Mouse (Mus musculus) urinary bladder, postnatal 4 days (tissue): ENCODE data around the gene Frmd8.

Source experiments
- DNase-seq, 2 experiments: peaks; one replicate each; pipeline ENCODE4 v3.0.0; 2021 to 2022; ENCODE audit warnings: low spot score in 2 of 2

The Frmd8 gene

DNA sequence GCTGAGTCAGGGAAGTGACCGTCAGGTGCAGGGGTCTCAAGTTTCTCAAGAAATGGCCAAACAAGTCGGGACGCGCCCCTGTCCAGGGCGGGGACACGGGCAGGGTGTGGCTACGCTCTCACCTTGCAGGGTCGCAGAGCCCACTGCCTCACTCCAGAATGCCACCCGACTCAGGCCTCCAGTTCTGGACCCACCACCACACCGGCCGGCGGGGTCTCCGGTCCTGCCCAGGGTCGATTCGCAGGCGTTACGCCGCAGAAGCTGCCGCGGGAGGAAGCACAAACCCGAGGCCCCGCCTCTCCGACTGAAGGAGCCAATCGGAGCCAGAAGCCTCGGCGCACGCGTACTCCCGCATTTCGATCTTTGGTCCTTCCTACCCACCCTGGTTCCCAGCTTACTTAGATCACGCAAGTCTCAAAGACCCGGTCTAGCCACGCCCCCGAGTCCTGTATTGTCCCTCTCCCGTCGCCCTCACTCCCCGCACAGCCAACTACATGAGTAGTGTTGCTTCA, at the start of gene Frmd8:
Frmd8 (minus strand) TSS at position 306 of the 512 bp plus-strand sequence.
- DNase-seq = peak; percentile 88 to 94

DNA sequence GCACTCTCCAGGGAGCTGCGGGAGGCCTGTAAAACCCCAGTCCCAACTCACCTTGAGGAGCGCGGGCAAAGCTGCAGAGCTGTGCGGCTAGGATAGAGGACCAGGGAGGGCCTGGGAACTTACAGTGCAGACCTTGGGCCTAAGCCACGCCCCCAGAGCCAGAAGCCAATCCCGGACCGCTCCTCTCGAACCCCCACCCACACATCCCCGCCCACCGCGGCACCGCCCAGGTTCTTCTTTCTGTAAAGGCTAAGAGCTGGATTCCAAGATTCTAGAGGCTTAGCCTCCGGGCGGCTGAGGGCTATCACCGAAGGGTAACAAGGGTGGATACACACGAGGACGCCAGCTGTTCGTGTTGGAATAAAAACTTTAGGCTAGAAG, 49.6 kb upstream of the Frmd8 start, which contains the start of gene Cdc42ep2:
Cdc42ep2 (minus strand) TSS at position 104 of the 381 bp plus-strand sequence.
- DNase-seq = peak; percentile 96 to 98

DNA sequence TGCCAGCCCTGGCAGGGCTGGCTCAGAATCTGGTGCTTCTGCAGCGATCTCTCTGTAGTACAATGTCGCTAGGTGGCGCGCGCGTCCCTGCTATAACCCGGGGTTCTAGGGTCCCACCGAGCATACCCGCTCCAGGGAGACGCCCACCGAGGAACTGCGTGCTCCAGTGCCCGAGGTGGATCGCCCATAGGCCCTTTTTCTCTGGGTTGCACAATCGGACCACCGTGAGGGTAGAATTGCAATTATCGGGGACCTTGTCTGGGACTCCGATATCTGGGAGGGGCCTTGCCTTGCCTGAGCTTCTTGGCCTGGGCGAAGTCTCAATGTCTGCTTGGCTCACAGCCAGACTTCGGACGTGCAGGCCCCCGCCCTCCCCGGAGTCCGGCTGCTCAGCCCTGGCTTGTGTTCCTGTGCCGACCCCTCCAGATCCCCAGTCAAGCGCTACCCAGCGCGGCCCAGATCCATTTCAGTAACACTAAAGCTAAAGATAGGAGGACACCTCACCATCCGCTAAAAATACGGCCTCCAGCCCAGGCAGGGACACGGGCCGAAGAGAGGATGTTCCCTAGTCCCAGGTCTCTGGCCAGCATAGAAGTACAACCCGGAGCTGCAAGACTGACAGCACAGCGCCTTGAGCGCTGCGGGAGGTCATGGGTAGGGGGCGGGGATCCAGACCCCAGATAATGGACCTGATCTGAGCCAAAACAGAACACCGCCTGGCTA, 49.1 kb upstream of the Frmd8 start:
- DNase-seq = peak; percentile 82 to 94

DNA sequence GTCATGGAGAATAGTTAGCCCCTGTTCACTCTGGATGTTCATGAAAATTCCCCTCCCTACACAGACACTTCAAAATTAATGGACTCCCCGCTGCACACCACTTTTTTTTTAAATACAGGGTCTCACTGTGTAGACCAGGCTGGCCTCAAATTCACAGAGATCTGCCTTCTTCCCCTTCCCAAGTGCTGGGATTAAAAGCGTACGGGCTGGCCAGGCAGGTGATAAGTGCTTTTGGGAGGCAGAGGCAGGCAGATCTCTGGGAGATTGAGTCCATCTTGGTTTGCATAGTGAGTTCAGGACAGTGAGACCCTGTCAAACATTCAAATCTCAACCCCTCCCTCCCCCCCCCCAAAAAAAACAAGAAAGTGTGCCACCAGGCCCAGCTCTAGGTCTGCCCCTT, 47.9 kb upstream of the Frmd8 start:
- no peak for DNase-seq

DNA sequence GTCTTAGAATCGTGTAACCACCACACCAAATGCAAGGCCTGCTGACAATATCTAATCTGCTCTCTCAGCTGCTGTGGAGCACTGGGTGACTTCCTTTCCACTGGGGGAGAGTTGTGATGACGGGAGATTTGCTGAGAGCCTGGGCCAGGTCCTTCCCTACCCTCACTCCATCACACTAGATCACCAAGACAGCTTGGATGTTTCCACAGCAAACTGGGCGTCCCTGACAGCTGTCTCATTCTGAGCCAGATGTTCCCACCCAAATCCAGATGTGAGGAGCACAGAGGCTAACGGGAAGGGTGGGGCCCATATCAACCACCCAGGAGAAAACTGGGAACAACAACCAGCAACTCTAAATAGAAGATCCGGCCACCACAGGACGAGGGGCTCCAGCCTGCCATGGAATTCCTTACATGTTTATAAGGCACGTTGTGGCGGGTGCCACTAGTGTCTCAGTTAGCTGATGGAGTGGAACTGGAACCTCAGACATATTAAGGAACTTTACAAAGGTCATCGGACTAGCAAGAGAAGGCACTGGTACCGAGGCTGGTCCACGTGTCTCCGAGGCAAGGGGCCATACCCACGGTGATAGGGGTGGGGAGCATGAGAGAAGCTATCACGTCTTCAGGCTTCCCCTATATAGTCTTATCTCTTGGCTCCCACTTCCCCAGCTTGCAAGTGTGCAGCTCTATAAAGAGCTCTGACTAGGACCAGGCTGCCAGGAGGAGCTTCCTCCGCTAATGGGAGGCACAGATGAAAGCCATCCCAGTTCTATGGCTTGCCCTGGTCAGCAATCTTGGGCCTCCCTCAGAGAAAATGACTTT, 47.3 kb upstream of the Frmd8 start:
- no peak for DNase-seq

DNA sequence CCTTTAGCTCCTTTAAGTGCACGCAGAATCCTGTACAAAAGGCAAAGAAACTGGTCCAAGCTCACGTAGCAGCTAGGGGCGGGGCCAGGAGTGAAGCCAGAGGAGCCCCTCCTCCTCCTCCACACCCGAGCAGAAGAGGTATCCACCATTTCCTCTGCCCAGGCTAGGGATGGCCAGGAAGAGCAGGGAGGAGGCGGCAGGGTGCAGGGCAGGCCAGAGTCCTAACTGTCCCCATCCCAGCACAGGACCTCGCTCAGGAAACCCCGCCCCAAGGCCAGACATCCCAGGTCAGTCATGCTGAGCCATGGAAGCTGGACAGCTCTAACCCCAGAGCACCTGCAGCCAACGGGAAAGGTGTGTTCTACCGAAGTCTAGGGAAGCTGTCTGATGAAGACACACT, 46.6 kb upstream of the Frmd8 start:
- DNase-seq = no peak

DNA sequence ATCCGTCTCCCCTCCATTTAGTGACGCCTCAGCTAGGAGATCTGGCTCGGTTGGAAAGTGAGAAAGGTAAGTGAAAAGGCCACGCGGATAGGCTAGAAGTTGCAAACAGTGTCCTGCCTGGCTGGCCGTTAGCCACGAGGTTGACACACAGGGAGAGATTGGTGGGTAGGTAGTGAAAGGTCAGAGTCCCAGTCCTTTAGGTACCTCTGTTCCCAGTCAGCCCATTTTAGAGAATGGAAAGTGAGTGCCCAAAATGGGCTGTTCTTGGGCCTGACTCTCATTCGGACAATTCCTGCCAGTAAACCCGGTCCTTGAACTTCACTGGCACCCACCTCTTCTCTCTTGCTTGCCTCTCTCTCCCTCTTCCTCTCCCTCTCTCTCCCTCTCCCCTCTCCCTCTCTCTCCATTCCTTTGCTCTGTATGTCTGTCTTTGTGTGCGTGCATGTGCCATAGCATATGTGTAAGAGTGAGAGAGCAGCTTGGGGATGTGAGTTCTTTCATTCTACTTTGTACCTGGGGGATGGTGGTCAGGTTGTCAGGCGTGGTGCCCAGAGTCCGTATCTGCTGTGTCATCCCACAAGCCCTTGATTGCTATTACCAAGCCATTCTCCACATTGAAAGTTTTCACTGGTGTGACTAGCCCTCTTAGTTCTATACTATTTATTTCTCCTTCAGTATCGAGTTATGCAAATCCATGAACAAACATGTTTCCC, 38.1 kb upstream of the Frmd8 start, which contains the start of gene Dpf2:
Dpf2 (minus strand) TSS at position 4 of the 713 bp plus-strand sequence.
- no peak for DNase-seq

DNA sequence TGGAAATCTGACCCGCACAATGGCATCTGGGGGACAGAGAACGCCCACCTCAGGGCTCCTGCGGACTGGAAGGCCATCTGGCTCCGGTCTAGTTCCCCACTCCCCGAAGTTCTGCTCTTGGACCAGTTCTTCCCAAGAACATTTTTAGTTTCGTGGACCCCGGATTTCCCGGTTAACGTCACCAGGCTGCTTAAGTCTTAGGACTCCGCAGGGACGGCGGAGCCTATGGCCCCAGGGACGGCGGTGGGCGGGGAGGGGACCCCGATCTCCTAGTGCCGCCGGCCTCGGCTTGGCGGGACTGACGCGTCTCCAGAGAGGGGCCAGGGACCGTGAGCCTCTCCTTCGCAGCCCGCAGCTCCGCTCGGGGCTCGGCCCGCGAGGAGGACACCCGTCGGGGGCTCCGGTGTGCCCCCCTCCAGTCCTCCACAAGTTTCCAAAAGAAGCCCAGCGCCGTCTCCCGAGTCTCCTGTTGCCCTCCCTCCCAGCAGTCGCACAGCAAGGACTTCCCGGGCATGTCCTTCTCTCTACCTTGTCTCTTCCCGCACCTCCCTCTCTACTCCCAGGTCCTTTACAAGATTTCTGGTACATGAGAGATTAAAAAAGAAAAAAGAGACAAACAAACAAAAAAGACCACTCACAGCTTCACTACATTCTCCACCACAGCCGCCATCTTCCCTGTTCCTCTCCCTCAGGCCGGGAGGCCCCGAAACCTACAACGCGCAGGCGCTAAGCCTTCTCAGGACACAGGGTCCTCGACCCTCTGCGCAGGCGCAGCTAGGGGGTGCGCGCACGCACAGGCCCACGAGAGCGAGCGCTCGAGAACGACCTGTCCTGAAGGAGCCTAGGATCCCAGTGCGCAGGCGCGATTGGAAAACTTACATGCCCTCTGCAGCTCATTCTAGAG, 37.3 kb upstream of the Frmd8 start:
- DNase-seq = peak; percentile 98 to 99

DNA sequence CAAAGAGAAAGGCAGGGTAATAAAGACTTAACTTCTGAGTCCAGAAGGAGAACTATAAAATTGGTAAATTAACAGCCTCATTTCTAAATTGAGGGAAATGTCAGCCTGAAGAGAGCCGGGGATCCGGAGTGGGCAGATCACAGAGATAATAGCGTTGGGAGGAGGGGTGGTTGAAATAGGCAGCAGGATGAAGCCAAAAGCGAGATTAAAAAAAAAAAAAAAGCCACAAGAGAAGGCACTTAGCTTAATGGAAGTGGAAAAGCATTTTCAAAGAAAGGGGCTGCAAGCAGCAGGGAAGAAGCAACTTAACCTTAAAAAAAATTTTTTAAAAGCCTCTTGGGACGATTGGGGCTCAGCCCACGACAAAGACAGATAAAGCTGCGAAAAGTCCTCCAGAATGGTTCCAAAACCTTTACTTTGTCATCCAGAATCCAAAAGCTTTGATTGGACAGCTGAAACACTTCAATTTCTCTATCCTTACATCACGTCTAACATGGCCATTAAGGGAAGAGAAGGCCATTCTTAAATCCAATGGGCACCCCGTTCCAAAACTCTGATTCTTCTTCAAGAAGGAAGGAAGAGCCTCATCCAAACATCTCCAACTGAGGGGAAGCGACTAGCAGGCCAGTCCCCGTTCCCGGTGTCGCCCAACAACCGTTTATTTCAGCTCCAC, 36.5 kb upstream of the Frmd8 start:
- DNase-seq = no peak

DNA sequence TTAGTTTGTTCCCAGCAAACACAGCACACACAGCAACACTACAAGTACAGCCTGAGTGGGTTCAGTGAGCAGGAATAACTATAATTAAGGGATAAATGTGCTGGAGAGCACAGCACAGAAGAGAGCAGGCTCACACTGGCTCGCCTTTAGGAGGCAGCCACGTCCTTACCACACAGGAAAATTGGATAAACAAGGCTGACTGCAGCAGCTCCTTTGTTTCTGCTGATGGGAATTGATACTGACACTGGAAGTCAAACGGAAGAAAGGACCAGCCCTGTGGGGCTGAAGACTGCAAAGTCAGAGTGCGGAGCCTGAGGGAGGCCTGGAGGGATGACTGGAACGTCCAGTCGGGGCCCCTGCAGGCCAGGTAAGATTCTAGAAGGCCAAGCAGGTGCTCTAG, 35.1 kb upstream of the Frmd8 start:
- no peak for DNase-seq

DNA sequence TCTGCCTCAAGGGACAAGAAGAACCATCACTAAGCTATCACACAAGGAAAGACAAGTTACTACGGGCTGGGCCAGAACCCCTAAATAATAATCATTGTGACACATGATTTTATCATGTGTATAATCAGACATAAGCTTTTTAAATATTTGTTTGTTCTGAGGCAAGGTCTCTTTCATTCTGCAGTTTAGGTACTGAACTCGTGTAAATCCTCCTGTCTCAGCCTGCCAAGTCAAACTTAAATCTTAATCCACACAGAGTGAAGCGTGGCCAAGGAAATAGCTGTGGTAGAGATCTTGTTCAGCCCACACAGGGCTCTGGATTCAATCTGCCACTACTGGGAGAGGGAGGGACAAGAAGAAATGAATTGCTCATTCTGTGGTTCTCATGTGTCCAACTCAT, 32.2 kb upstream of the Frmd8 start:
- DNase-seq = no peak

DNA sequence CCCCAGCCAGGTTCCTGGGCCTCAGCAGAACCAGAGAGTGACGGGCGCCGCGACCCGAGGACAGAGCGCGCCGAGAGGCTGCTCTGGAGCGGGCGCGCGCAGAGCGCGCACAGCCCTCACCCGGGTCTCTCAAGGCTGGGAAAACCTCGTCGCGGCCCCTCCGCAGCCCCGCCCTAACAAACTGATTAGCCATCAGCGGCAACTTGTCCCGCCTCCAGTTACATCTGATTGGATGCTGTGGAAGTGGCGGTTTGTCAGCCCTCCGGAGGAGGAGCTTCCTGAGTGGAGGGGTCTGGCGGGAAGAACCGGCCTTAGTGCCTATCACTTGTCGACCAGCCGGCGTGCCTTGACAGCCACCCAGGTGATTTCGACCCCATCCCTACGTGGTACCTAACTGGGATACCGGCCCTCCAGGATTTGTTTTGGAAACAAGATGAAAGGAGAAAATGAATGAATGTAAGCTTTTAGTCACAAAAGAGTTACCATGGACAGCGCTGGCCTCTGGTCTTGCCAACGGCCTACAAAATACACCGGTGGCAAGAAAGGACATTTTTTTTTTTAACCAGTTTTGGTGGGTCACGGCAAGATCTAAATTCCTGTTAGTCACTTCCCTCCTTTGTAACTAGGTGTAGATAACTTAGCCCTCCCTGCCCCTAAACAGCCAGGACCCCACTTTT, 19.1 kb upstream of the Frmd8 start, which contains the start of gene Tigd3:
Tigd3 (minus strand) TSS at position 148 of the 677 bp plus-strand sequence.
- DNase-seq = peak; percentile 90 to 93

DNA sequence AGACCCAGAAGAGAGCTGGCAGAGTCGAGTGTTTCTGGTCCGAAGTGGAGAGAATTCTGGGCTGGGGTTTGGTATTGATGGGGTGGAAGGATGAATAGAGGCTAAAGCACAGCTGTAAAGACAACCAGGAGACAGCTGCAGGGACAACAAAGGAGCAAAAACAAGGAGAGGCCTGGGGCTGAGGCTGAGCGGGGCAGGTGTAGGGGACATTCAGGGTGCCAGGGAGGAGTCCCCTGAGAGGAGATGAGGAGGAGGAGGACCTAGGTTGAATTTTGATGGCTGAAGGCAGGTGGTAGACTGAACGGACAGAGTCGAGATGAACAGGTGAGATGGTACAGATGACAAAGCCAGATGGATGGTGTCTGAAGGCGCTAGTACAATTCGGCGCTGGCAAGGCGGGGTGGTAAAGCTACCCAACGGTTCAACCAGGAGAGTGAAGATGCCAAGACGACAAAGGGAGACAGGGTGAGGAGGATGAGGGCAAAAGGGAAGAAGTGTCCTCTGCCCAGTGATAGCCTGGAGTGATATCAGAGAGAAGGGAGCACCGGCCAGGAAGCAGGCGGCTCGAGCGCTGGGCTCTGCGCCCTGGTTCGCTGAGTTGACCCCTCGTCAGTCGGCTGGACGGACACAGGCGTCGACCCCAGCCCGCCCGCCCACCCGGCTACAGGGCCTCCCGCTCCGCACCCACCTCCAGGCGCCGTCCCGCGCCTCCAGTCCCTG, 18.4 kb upstream of the Frmd8 start:
- DNase-seq = peak in 1 of 2 experiments; percentile 56

DNA sequence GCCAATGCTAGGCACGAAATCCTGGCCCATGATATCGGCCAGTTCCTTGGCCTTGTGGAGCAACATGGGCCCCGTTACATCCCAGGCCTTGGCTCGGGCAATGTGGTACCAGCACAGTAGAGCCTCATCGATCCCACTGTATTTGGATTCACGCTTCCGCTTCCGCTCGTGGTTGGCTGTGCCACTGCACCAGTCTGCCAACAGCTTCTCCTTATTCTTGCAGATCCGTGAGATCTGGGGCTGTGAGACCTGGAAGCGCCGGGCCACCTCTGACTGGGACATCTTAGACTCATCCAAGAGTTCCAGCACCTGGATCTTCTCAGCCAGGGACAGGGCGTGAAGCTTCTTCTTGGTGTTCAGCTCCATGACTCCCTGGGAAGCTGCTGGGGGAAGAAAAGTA, 17.7 kb upstream of the Frmd8 start:
- peak in 1 of 2 experiments; percentile 52 for DNase-seq

DNA sequence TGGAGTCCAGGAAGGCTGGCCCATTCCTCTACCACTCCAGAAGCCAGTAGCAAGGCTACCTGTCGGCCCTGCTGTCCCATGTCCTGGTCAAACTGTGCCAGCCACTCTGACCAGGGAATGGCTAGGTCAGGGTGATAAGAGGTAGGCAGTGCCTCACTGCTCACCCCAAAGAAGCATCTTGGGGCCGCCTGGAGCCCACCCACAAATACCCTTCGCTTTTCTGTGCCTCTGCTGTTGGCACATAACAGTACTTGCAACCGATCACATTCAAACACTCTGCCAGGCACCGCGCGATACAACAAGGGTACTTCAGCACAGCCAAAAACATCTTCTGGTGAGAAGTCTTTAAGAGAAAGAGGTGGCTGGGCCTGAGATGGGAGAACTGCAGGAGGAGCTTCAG, 17.2 kb upstream of the Frmd8 start:
- peak in 1 of 2 experiments; percentile 52 for DNase-seq

DNA sequence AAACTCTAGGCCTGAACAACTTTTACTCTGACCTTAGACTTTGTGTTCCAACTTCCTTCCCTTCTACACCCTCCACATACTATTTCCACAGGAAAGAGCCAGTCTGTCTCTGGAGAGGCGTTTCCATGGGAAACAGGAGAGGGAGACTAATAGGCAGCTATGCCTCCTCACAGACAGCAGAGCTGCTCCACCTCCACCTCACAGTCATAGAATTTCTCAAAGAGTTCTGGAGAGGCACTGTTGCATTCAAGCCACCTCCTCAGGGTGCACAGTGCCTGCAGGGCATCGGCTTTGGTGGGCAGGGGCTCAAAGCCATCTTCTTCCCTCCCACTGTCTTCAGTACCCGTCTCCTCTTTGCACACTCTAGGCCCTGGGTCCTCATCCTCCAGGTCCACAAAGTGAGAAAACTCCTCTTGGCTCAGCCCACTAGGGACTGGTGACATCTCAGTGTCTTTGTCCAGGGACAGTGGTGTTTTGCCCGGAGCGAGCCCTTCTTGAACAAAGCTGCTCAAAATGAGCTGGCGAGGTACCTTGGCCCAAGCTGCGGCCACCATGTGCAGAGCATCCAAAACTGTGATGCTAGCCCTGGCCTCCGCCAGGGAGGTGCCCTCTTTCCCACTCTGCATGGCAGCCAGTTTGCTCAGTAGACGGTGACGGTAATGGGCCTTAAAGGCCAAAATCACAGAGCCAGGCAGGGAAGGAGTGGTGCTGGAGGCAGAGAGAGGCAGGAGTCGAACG, 16.6 kb upstream of the Frmd8 start:
- DNase-seq = no peak

DNA sequence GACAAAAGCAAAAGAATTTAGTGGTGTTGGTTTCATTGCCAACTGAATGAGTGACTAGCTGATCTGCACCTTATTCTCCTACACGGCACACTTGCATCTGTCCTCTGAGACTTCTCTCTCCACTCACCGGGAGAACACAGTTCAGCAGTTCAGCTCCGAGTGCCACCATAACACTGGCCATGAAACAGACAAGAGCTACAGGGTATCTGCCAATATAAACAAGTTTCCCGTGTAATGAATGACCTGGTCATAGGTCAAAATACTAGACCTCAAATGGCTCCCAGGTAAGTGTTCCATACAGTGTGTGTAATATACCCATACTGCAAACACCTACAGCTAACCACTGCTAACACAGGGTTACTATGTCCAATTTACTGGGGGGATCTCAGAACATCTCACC, 14.1 kb upstream of the Frmd8 start:
- no peak for DNase-seq

DNA sequence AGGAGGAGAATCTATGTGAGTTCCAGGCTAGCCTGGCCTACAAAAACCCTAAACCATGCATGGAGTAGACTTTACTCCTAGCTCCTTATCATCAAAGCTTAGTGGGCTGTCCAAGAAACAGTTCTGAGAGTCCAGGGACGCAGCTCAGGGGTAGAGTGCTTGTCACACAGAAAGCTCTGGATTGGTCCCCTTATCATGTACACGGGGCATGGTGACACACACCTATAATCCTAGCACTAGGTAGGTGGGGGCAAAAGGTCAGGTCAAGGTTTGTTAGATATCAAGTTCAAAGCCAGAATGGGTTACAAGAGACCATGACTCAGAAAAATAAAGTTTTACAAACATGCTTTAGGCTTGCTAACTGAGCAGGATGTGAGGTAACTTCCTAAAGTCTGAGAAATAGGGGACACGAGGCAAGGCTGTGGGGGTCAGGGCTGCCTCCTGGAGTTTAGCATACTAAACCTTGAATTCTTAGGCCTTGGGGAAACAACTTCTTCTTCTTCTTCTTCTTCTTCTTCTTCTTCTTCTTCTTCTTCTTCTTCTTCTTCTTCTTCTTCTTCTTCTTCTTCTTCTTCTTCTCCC, 12.3 kb upstream of the Frmd8 start:
- no peak for DNase-seq
